Mouse (Mus musculus) MEL (cell line): ENCODE measurements around the gene Kdm3a. TPM values are rescaled to one million over a fixed set of nuclear protein-coding genes. Genes with fewer than 3 reads are reported as not detected.

Source experiments
- DNase-seq: peaks from one replicate; pipeline ENCODE4 v3.0.0; 2011; ENCODE audit warnings: low read depth, low spot score
- H3K27ac ChIP-seq: 2 replicates; pipeline ENCODE4 v1.5.1; 2012; ENCODE audit warnings: low read depth, mild to moderate bottlenecking, control low read depth, low read length, moderate library complexity; ENCODE audit not compliant: control insufficient read depth
- H3K27me3 ChIP-seq, 2 experiments: fragments of 150-350 bp in 1 of 2; sonication (generic) in 1 of 2; 2 replicates each; pipeline ENCODE4 v1.6.1; 2012; ENCODE audit warnings: low read length in 2 of 2, mild to moderate bottlenecking in 2 of 2, improper control_type of control experiment in 1 of 2, moderate library complexity in 1 of 2; ENCODE audit not compliant: insufficient read depth in 2 of 2, control insufficient read depth in 1 of 2
- H3K36me3 ChIP-seq, 2 experiments: 2 replicates each; pipeline ENCODE4 v1.6.1; 2012 to 2014; ENCODE audit warnings: low read length in 2 of 2, improper control_type of control experiment in 1 of 2, inconsistent platforms in 1 of 2, mild to moderate bottlenecking in 1 of 2; ENCODE audit not compliant: insufficient read depth in 2 of 2, control insufficient read depth in 1 of 2
- H3K4me1 ChIP-seq, 2 experiments: fragments of 150-350 bp in 1 of 2; sonication (generic) in 1 of 2; 2 replicates each; pipeline ENCODE4 v1.6.1; 2012; ENCODE audit warnings: low read length in 2 of 2, improper control_type of control experiment in 1 of 2, mild to moderate bottlenecking in 1 of 2; ENCODE audit not compliant: insufficient read depth in 2 of 2, control insufficient read depth in 1 of 2
- H3K4me3 ChIP-seq, 2 experiments: fragments of 150-350 bp in 1 of 2; sonication (generic) in 1 of 2; 2 replicates each; pipeline ENCODE4 v1.5.1; 2012; ENCODE audit warnings: low read depth in 2 of 2, low read length in 2 of 2, mild to moderate bottlenecking in 2 of 2, moderate library complexity in 2 of 2, control low read depth in 1 of 2, improper control_type of control experiment in 1 of 2; ENCODE audit not compliant: control insufficient read depth in 1 of 2, insufficient read depth in 1 of 2
- H3K79me2 ChIP-seq: 2 replicates; pipeline ENCODE4 v1.6.1; 2012; ENCODE audit warnings: mild to moderate bottlenecking, low read length, moderate library complexity; ENCODE audit not compliant: control insufficient read depth, poor library complexity, insufficient read depth
- H3K9ac ChIP-seq: 2 replicates; pipeline ENCODE4 v1.6.1; 2012; ENCODE audit warnings: low read depth, mild to moderate bottlenecking, control low read depth, low read length, moderate library complexity; ENCODE audit not compliant: control insufficient read depth, poor library complexity, severe bottlenecking
- H3K9me3 ChIP-seq: fragments of 150-350 bp; sonication (generic); replicated peaks from 2 replicates; pipeline ENCODE4 v1.6.1; 2012; ENCODE audit warnings: mild to moderate bottlenecking, low read length, improper control_type of control experiment, moderate library complexity; ENCODE audit not compliant: insufficient read depth
- BHLHE40 ChIP-seq: IDR thresholded peaks from 2 replicates; pipeline ENCODE4 v1.6.1; 2012; ENCODE audit warnings: low read depth, mild to moderate bottlenecking, inconsistent platforms, low read length, improper control_type of control experiment, borderline replicate concordance
- CHD1 ChIP-seq: IDR thresholded peaks from 2 replicates; pipeline ENCODE4 v1.6.1; 2012; ENCODE audit warnings: low read depth, mild to moderate bottlenecking, inconsistent platforms, low read length, improper control_type of control experiment
- CTCF ChIP-seq, 3 experiments: IDR thresholded peaks in 2 of 3; conservative IDR thresholded peaks in 1 of 3; 2 replicates each; pipeline ENCODE4 v1.5.1; 2011 to 2012; ENCODE audit warnings: low read length in 3 of 3, low read depth in 2 of 3, mild to moderate bottlenecking in 2 of 3, improper control_type of control experiment in 1 of 3, inconsistent platforms in 1 of 3, mixed read lengths in 1 of 3, moderate library complexity in 1 of 3; ENCODE audit not compliant: control insufficient read depth in 1 of 3, insufficient read depth in 1 of 3, poor library complexity in 1 of 3, severe bottlenecking in 1 of 3
- ELF1 ChIP-seq: IDR thresholded peaks from 2 replicates; pipeline ENCODE4 v1.6.1; 2014; ENCODE audit warnings: low read depth, mild to moderate bottlenecking, inconsistent platforms, low read length, improper control_type of control experiment, moderate library complexity
- EP300 ChIP-seq, 2 experiments: IDR thresholded peaks; 2 replicates each; pipeline ENCODE4 v1.6.1; 2011; ENCODE audit warnings: improper control_type of control experiment in 2 of 2, low read length in 2 of 2, low read depth in 1 of 2, mild to moderate bottlenecking in 1 of 2
- ETS1 ChIP-seq: IDR thresholded peaks from 2 replicates; pipeline ENCODE4 v1.6.1; 2012; ENCODE audit warnings: low read depth, mild to moderate bottlenecking, inconsistent platforms, low read length, improper control_type of control experiment, moderate library complexity
- HCFC1 ChIP-seq: IDR thresholded peaks from 2 replicates; pipeline ENCODE4 v1.6.1; 2012; ENCODE audit warnings: low read depth, mild to moderate bottlenecking, inconsistent platforms, low read length, improper control_type of control experiment, moderate library complexity
- MAFK ChIP-seq: IDR thresholded peaks from 2 replicates; pipeline ENCODE4 v1.6.1; 2011; ENCODE audit warnings: low read depth, mild to moderate bottlenecking, low read length, improper control_type of control experiment, borderline replicate concordance
- MAX ChIP-seq: IDR thresholded peaks from 2 replicates; pipeline ENCODE4 v1.6.1; 2011; ENCODE audit warnings: low read length, improper control_type of control experiment
- MXI1 ChIP-seq: IDR thresholded peaks from 2 replicates; pipeline ENCODE4 v1.6.1; 2011; ENCODE audit warnings: mild to moderate bottlenecking, low read depth, low read length, improper control_type of control experiment
- MYC ChIP-seq: IDR thresholded peaks from 2 replicates; pipeline ENCODE4 v1.6.1; 2011; ENCODE audit warnings: low read depth, mild to moderate bottlenecking, low read length, improper control_type of control experiment, moderate library complexity
- NELFE ChIP-seq: IDR thresholded peaks from 2 replicates; pipeline ENCODE4 v1.6.1; 2011; ENCODE audit warnings: low read depth, low read length, improper control_type of control experiment
- NRF1 ChIP-seq: IDR thresholded peaks from 2 replicates; pipeline ENCODE4 v1.6.1; 2014; ENCODE audit warnings: low read depth, mild to moderate bottlenecking, inconsistent platforms, low read length, improper control_type of control experiment, moderate library complexity; ENCODE audit not compliant: poor library complexity, insufficient read depth, severe bottlenecking
- POLR2AphosphoS5 ChIP-seq: IDR thresholded peaks from 2 replicates; pipeline ENCODE4 v1.6.1; 2012; ENCODE audit warnings: low read depth, borderline replicate concordance, mild to moderate bottlenecking, inconsistent platforms, low read length, moderate library complexity, mixed read lengths
- RCOR1 ChIP-seq: IDR thresholded peaks from 2 replicates; pipeline ENCODE4 v1.6.1; 2012; ENCODE audit warnings: low read depth, mild to moderate bottlenecking, inconsistent platforms, low read length, improper control_type of control experiment
- SMC3 ChIP-seq: IDR thresholded peaks from 2 replicates; pipeline ENCODE4 v1.6.1; 2011; ENCODE audit warnings: low read depth, low read length, improper control_type of control experiment
- UBTF ChIP-seq: IDR thresholded peaks from 2 replicates; pipeline ENCODE4 v1.6.1; 2012; ENCODE audit warnings: low read depth, mild to moderate bottlenecking, inconsistent platforms, low read length, improper control_type of control experiment, moderate library complexity, borderline replicate concordance; ENCODE audit not compliant: insufficient read depth
- ZC3H11A ChIP-seq: IDR thresholded peaks from 2 replicates; pipeline ENCODE4 v1.6.1; 2012; ENCODE audit warnings: low read depth, mild to moderate bottlenecking, inconsistent platforms, low read length, improper control_type of control experiment
- ZMIZ1 ChIP-seq: IDR thresholded peaks from 2 replicates; pipeline ENCODE4 v1.6.1; 2012; ENCODE audit warnings: low read depth, mild to moderate bottlenecking, inconsistent platforms, low read length, improper control_type of control experiment, moderate library complexity
- polyA plus RNA-seq, 2 experiments: library from polyadenylated mRNA; stranded (reverse) in 1 of 2; unstranded in 1 of 2; fragments of >175 nt in 1 of 2; fragments of >200 nt in 1 of 2; gene quantifications; 2 replicates each; pipeline versions ENCODE4 v1.2.1 to v1.2.4; 2012; ENCODE audit warnings: low replicate concordance in 2 of 2, low read depth in 1 of 2; ENCODE audit not compliant: insufficient read length in 2 of 2, insufficient read depth in 1 of 2, missing spikeins in 1 of 2
- total RNA-seq: library from RNA; depleted of rRNA; stranded (reverse); fragments of 300-350 nt; gene quantifications from 2 replicates; pipeline ENCODE4 v1.2.3, GENCODE M21; 2012

Kdm3a gene
- total and polyA plus RNA-seq, 3 experiments = 14.4 to 35.5 TPM; not detected in 1

DNA sequence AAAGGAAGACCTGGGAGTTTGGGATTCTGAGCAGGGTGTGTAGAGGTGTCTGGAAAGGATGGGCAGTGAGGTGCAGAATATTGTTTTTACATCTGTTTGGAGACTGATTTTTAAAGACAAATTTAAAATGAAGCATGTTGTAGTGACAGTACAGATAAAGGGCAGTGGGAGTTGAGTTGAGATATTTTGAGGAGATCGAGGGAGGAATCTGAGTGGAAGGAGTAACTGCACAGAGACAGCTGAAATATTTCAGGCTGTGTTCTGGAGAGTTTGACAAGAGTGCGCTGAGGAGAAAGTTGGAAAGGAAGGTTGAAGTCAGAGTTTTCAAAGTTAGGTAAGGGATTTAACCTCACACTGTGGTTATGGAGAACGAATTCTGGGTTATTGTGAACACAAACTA, 64.2 kb downstream of the Kdm3a start:
- no peaks in the 10 kb centered on the region for H3K27me3 ChIP-seq
- no peaks in the 10 kb centered on the region for H3K4me1 ChIP-seq
- no peak for DNase-seq
- H3K36me3 ChIP-seq = peaks cover 0 to 11% of the 10 kb centered on the region in 2 experiments; a peak in 2 of 4 replicates
- H3K4me3 ChIP-seq = no peak overlapping the region
- H3K79me2 ChIP-seq = no peaks in the 10 kb centered on the region
- no peaks in the 10 kb centered on the region for H3K9me3 ChIP-seq
- no peak overlapping the region for H3K9ac ChIP-seq
- H3K27ac ChIP-seq = no peak overlapping the region
- no peak for TF ChIP-seq CTCF (IDR thresholded peaks at IDR 0.05 in 2 of 3, conservative IDR thresholded peaks at IDR 0.05 in 1 of 3; ENCODE audit: control insufficient read depth in 1 of 3, insufficient read depth in 1 of 3, low read depth in 2 of 3, low read length in 3 of 3, poor library complexity in 1 of 3, severe bottlenecking in 1 of 3)
- no peak for TF ChIP-seq UBTF
- TF ChIP-seq POLR2AphosphoS5 = no peak
- no peak for TF ChIP-seq EP300 (IDR thresholded peaks at IDR 0.05; ENCODE audit: low read depth in 1 of 2, low read length in 2 of 2)
- no peak for TF ChIP-seq HCFC1
- no peak for TF ChIP-seq ZMIZ1
- no peak for TF ChIP-seq CHD1
- TF ChIP-seq RCOR1 = no peak
- no peak for TF ChIP-seq SMC3
- TF ChIP-seq BHLHE40 = no peak
- TF ChIP-seq MXI1 = no peak

DNA sequence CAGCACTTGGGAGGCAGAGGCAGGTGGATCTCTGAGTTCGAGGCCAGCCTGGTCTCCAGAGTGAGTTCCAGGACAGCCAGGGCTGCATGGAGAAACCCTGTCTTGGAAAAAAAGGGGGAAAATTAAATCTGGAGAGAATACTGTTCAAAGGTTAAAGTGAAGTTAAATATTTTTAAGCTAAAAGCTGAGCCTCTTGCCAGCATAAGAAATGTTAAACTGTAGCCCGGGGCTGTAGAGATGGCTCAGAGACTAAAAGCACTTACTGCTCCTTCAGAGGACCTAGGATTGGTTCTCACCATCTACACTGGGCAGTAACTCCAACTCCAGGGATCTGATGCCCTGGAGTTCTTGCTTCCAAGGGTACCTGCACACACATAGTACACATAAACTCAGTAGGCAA, 76.0 kb downstream of the Kdm3a start:
- H3K9me3 ChIP-seq = no peaks in the 10 kb centered on the region
- TF ChIP-seq UBTF (no peak), NELFE (no peak), ZC3H11A (no peak), NRF1 (no peak), CTCF (IDR thresholded peaks at IDR 0.05 in 2 of 3, conservative IDR thresholded peaks at IDR 0.05 in 1 of 3; ENCODE audit: control insufficient read depth in 1 of 3, insufficient read depth in 1 of 3, low read depth in 2 of 3, low read length in 3 of 3, poor library complexity in 1 of 3, severe bottlenecking in 1 of 3) (no peak), ELF1 (no peak)
- peaks cover 0 to 5% of the 10 kb centered on the region in 2 experiments for H3K36me3 ChIP-seq
- H3K4me3 ChIP-seq = no peak overlapping the region
- no peak for DNase-seq
- peaks cover 3 to 6% of the 10 kb centered on the region in 2 experiments for H3K4me1 ChIP-seq
- H3K9ac ChIP-seq = no peak overlapping the region
- no peaks in the 10 kb centered on the region for H3K27me3 ChIP-seq
- no peaks in the 10 kb centered on the region for H3K79me2 ChIP-seq
- no peak overlapping the region for H3K27ac ChIP-seq

DNA sequence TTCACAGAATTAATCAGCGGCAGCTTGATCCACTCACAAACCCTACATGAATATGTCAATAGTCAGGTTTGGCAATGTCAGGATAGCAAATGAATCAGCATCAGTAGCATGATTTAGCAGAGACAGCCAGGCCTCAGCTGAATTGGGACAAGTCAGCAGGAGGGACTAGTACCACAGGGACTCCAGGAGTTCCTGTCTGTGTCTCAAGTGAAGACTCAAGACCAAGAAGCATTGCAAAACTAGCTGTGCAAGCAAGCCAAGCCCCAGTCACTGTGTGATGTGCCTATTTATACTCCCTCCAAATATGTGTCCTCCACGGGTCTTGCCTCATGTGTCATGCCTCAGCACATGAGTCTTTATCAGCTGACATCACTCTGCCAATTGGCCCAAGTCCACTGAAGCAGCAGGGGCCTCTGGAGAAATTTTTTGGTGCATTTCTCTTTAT, 77.3 kb downstream of the Kdm3a start:
- H3K4me3 ChIP-seq = no peak overlapping the region
- H3K27ac ChIP-seq = no peak overlapping the region

More for the DNA sequence above, 77.3 kb downstream of the Kdm3a start:
- Histone ChIP-seq H3K79me2 (no peaks in the 10 kb centered on the region), H3K4me1 (peaks cover 3 to 6% of the 10 kb centered on the region in 2 experiments), H3K9me3 (no peaks in the 10 kb centered on the region), H3K36me3 (peaks cover 0 to 5% of the 10 kb centered on the region in 2 experiments; a peak in 3 of 4 replicates), H3K9ac (no peak overlapping the region), H3K27me3 (no peaks in the 10 kb centered on the region)
- TF ChIP-seq ETS1 (peak; percentile 32; the same call in 1 of the 2 replicates), MXI1 (peak; percentile 69; the same call in 1 of the 2 replicates), MAX (0 out of 2 replicates have a peak, but pooled peaks have one; percentile 17), MYC (no peak), MAFK (no peak), ZMIZ1 (no peak)
- DNase-seq = peak; percentile 53
